Mouse (Mus musculus) colon, adult 2 months (tissue): ENCODE results near the gene Zfp982. TPM values are rescaled to one million over a fixed set of nuclear protein-coding genes. Genes with fewer than 3 reads are reported as not detected.

ENCODE experiments used
- polyA plus RNA-seq: library from polyadenylated mRNA; depleted of rRNA; stranded (reverse); fragments of >200 nt; gene quantifications from 2 replicates; pipeline ENCODE4 v1.2.3, GENCODE M21; 2012; rRNA removed

Zfp982 gene
- not detected in 2 replicates for polyA plus RNA-seq

GRCm38 (mm10) chr4:147492117-147492516 lies at the start of gene Zfp982:
Gene Zfp982, plus strand, starts transcription at chr4:147492417.

GRCm38 (mm10) chr4:147539918-147540317 lies 47.7 kb downstream of the Zfp982 start, which contains the start of gene Gm16503:
Gene Gm16503, plus strand, starts transcription at chr4:147540218.

GRCm38 (mm10) chr4:147553071-147553470 lies 60.9 kb downstream of the Zfp982 start, which contains the start of gene Zfp985:
Gene Zfp985, plus strand, starts transcription at chr4:147553277.

Other genes with a start within 250 kb of the Zfp982 start
- gene Zfp988, start 186.7 kb upstream of the Zfp982 start, polyA plus RNA-seq: not detected in 2 replicates
- gene Zfp978, start 131.1 kb upstream of the Zfp982 start, polyA plus RNA-seq: not detected in 2 replicates
- gene Gm16503, start 47.8 kb downstream of the Zfp982 start, polyA plus RNA-seq: not detected in 2 replicates
- gene Zfp985, start 60.9 kb downstream of the Zfp982 start, polyA plus RNA-seq: not detected in 2 replicates
- gene Zfp979, start 150.1 kb downstream of the Zfp982 start, polyA plus RNA-seq: not detected in 2 replicates
- gene Zfp534, start 210.1 kb downstream of the Zfp982 start, polyA plus RNA-seq: not detected in 2 replicates